Mouse (Mus musculus) MN1 (cell line): ENCODE data around the gene Plekhg5.

ENCODE experiments used
- DNase-seq: peaks from one replicate; pipeline ENCODE4 v3.0.0-alpha.2; 2016; ENCODE audit warnings: low spot score

The Plekhg5 gene

GRCm38 (mm10) chr4:152097911-152098799, 25.9 kb downstream of the Plekhg5 start:
- DNase-seq, result no peak

GRCm38 (mm10) chr4:152100541-152100940, 28.2 kb downstream of the Plekhg5 start:
- DNase-seq, result no peak

- DNase-seq, result no peak
These were observed 28.9 kb downstream of the Plekhg5 start for GRCm38 (mm10) chr4:152101081-152101653.

- no peak for DNase-seq
These were observed 29.6 kb downstream of the Plekhg5 start for GRCm38 (mm10) chr4:152101921-152102320.

- DNase-seq, result peak; percentile 74
These were observed 30.7 kb downstream of the Plekhg5 start for GRCm38 (mm10) chr4:152103025-152103424.

- DNase-seq, result no peak
These were observed 34.4 kb downstream of the Plekhg5 start for GRCm38 (mm10) chr4:152106746-152107145.

- no peak for DNase-seq
These were observed 35.2 kb downstream of the Plekhg5 start for GRCm38 (mm10) chr4:152107493-152107892.

GRCm38 (mm10) chr4:152107971-152108509, 35.7 kb downstream of the Plekhg5 start:
- DNase-seq, result peak; percentile 62

- no peak for DNase-seq
These were observed 36.4 kb downstream of the Plekhg5 start for GRCm38 (mm10) chr4:152108673-152109072.

- DNase-seq, result no peak
These were observed 37.2 kb downstream of the Plekhg5 start for GRCm38 (mm10) chr4:152109509-152109908.

GRCm38 (mm10) chr4:152110689-152111088, 38.4 kb downstream of the Plekhg5 start:
- no peak for DNase-seq

GRCm38 (mm10) chr4:152112329-152112728, 40.0 kb downstream of the Plekhg5 start:
- DNase-seq, result no peak

GRCm38 (mm10) chr4:152114080-152114479, 41.8 kb downstream of the Plekhg5 start:
- DNase-seq, result no peak

GRCm38 (mm10) chr4:152115921-152116612, 43.8 kb downstream of the Plekhg5 start, which contains the start of gene Tnfrsf25:
TSS of gene Tnfrsf25 (plus strand) at chr4:152115934.
- DNase-seq, result no peak

- no peak for DNase-seq
These were observed 45.2 kb downstream of the Plekhg5 start for GRCm38 (mm10) chr4:152117538-152117937.

GRCm38 (mm10) chr4:152119396-152120292, 47.3 kb downstream of the Plekhg5 start:
- DNase-seq, result no peak

- DNase-seq, result no peak
These were observed 48.2 kb downstream of the Plekhg5 start for GRCm38 (mm10) chr4:152120311-152121182.

- DNase-seq, result no peak
These were observed 48.8 kb downstream of the Plekhg5 start for GRCm38 (mm10) chr4:152121183-152121505.

GRCm38 (mm10) chr4:152124361-152124961, 52.2 kb downstream of the Plekhg5 start:
- no peak for DNase-seq
